Mouse (Mus musculus) lung, postnatal 10 days (tissue): ENCODE data around the gene Kcnq1.
A peak's percentile ranks its signal among the peaks of the same experiment; 100 is the strongest.

ENCODE experiments used
- DNase-seq: peaks from one replicate; pipeline ENCODE4 v3.0.0; 2021

Kcnq1 gene

DNA sequence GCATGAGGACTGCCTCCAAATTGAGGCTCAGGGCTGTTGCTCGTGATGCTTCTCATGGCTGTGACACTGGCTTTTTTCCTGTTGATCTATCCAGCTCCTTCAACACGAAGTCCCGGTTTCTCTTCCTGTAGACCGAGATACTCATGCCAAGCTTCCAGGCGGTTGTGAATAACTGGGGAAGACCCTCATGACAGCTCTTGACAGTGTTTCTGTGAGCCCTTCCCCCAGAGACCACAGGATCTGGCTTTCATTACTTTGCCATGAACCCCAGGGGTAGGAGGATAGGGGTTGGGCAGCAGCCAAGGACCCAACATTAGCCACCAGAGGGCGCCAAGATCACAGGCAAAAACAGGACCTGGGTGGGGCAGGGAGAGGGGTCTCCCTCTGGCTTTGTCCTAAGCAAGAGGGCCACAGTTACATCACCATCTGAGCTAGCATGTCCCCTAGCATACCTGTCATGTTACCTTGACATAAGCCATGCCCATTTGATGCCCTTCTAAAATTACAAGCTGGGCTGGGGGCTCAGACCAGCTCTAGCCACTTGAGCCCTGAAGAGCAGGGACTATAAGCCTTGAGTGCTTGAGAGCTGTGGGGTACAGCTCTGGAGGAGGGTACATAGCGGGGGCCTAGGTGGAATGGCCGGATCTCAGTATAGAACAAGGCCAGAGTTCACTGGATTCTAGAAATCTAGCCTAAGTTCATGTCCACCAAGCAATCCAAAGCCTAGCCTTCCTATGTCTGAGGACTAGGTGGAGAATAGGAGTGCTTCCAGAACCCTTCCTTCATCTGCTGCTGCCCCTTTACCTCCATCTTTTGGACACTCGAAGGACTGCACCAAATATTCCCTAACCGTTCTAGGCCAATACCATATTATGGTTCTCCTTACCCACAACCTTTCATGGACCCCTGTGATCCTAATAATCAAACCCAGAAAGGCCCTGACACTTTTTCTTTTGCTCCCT is 11.3 kb upstream of the Kcnq1 start, which contains the start of gene Trpm5:
Gene Trpm5, minus strand, starts transcription at position 51 of the 962 bp plus-strand sequence.
- peak; percentile 85 for DNase-seq

DNA sequence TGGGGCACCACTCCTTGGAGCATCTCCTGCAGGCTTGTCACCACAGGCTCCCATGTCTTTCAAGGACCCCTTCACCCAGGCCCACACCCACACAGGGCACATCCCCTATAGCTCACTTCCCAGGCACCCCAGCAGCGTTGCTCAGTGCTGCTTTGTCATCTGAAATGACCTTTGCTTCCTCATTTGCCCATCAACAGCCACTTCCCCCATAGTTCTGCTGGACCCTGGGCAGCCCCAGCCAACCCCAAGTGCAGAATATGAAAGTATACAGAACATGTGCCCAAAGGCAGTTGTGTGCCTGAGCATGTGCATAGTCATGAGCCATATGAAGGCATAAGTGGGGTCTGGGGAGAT is 10.6 kb upstream of the Kcnq1 start:
- DNase-seq, result no peak

DNA sequence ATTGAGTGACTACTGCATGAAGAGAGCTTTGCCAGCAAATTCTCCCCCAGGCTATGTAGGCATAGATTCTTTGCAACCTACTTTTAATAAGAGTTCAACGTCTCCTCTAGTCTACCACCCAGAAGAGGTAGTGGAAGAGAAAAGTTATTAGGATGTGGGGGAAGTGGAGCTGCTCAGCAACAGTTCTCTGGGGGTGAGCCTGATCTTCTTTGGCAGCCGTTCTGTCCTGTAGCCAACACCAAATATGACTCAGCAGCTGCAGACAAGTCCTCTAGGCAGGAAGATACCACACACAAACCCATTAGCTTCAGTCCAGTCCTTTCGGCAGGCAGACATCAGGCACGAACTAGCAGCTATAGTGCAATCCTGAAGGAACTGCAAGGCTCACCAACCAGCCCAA is 5.4 kb upstream of the Kcnq1 start:
- no peak for DNase-seq

DNA sequence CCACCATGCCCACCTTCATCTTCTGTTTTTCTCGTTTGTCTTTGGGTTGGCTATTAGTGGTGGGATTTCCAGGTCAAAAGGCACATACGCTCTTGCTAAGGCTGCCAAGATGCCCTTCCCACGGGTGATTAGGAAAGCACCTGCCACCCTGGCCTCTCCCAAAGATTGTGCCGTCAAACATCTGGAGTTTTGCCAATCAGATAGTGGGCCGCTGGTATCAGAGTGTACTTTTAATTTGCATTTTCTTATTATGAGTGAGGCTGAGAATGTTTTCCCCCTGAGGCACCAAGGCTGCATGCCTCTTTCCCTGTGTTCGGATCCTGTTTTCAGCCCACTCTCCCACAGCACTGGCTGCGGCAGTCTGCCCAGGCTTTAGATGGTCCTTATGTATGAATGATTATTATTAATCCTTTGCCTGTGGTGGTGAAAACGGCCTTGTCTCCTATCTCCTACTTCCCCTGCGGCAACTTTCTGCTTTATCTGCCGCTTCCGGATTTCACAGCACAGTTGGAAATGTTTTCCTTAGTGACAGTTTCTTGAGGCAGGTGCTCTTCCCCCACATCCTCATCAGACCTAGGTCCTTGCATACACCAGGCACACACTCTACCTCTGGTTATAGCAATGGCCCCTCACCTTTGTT is 784 bp upstream of the Kcnq1 start:
- DNase-seq, result peak; percentile 50

DNA sequence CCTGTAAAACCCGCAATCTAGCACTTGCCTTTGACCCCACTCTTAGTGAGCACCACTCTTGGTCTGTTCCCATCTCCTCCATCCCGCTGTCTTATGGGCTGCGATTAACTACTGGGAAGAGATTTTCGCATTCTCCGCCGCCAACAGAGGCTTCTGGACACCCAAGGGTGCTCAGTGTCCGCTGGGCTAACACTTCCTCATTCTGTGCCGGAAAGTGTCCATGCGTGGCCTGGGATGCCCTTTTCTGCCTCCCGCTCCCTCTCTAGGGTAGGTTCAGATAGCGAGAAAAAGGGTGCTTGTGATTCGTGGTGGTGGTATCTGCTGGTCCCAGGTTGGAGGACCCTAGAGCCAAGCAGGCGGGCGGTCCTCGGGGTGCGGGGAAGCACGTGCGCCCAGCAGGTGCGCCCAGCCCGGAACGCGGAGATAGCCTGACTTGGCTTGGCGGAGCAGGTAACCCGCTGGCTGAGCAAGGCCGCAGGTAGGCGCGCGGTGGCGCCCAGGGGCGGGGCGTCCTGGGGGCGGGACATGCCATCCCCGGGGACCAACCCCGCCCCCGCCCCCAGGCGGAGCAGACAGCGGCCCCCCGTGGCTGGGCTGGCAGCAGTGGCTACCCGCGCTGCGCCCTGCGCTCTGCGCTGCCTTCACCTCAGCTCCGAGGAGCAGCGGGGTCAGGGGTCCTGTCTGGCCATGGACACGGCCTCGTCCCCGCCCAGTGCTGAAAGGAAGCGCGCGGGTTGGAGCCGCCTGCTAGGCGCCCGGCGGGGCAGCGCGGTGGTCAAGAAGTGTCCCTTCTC is 707 bp downstream of the Kcnq1 start:
- DNase-seq, result peak; percentile 77

DNA sequence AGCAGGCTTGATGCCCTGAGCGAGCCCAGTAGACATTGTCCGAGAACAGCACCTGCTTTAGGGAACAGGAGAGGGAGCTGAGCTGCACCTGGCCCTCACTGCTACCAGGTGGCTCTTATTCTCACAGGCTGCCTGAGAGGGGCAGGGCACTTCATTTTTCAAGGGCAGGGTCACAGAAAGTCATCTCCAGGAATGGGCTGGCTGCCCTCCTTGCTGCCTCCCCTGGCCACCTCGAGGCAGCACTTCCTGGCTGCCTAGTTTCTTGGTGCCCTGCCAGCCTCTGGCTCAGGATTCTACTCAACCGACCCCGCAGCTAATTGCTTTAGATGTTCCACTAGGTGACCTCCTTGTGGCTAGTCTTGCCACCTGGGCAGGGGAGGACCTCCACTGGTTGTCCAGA is 2.0 kb downstream of the Kcnq1 start:
- DNase-seq, result peak; percentile 77

DNA sequence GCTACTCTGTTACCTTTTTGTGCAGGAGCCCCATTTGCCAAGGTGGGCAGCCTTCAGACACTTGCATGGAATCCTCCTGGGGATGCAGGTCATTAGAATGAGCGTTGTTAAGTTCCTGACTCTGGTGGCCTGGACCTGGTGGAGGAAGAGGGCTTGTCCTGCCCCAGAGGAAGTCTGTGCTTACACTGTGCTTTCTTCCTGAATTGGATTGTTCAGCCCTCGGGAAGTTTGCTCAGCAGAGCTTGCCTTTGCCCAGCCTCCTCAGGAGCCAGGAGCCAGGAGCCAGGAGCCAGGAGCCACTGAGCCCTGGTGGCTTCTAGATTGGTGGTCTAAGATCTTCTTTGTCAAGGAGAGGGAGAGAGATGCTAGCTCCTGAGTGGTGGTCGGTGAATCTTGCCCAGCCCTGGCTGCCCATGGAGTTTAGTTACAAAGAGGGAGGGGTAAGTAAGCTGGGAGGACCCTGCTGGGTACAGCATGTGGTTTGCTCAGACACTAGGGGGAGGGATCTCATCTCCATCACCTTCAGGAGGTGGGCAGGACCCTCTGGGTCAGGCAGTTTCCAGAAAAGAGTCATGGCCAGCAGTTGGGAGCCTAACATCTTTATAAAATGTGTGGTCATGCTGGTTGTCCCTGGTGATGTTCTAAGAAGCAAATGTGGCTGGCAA is 3.0 kb downstream of the Kcnq1 start:
- DNase-seq, result peak; percentile 62

DNA sequence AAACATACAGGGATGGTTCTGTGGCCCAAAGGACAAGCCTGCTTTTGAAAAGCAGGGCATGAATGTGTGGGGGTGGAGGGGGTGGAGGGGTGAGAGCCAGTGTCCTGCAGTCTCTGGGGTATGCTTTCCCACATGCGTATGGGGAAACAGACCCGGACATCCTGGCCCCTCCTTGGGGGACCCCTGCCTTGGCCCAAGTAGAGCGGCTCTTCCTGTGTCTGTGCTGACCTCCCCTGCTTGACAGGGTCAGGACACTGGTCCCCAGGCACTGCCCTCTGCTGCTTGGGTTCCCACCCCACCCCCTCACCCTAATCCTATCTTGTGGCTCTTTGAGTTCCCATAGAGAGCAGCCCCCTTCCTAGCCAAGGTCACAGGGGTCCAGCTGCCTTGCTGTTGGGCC is 3.5 kb downstream of the Kcnq1 start:
- DNase-seq, result no peak

DNA sequence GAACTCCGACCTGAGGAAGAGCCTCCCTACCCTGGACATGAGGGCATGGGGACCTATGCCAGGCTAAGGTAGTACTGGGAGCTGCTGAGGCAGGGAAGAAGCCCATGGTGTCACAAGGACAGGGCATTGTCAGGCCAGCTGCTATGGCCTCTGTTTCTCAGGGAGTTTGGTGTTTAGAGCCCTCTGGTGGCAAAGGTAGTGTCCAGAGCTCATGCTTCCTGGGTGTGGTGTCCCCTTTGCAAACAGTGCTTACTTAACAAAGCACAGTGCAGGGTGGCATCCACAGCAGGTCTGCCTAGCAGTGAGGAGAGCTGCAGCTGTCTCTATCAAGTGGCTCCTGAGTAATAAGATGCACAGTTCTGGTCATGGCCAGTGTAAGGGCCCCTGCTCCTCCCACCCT is 4.6 kb downstream of the Kcnq1 start:
- DNase-seq, result peak; percentile 55

DNA sequence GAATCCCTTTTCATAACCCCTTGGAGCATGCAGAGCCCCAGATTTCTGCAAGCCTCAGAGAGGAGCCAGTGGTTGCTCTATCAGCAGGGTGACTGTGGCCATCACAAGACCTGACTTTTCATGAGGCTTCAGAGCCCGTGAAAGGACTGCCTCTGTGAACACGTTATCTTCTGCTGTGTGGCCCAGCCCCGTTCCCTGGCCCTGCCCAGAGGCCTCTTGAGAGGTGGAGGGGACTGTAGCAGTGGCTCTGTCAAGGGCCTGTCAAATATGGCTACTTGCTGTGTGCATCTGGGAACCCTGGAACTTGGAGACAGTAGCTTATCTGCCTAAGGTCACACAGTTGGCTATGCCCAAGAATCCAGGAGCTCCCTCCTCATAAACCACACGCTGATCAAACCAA is 5.6 kb downstream of the Kcnq1 start:
- DNase-seq, result no peak

DNA sequence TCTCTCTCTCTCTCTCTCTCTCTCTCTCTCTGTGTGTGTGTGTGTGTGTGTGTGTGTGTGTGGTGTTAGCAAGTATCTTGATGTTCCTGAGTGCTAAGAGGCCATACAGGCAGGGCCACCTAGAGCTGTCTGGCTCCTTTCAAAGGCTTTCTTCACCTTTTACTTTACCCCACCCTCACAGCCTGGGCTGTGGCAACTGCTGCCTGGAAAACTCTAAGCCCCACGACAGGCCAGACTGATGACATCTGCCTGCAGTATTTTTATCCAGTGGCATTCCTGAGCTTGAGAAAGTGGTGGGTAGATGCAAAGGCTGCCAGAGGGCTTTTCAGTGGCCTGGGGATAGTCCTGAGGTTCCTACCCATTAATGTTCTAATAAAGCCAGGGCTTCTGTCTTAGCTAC is 6.2 kb downstream of the Kcnq1 start:
- no peak for DNase-seq

DNA sequence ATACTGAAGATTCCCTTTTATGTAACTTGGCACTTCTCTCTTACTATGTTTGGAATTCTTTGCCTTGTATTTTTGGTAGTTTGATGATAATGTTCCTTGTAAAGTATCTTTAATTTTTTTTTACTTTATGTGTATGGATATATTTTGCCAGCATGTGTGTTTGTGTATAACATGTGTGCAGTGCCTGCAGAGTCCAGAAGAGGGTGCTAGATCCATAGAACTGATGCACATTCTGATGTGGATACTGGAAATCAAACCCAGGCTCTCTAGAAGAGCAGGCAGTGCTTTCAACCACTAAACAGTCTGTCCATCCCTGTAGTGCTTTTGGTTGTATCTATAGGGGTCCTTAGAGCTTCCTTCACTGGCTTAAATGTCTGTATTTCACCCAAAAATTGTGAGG is 8.6 kb downstream of the Kcnq1 start:
- no peak for DNase-seq

DNA sequence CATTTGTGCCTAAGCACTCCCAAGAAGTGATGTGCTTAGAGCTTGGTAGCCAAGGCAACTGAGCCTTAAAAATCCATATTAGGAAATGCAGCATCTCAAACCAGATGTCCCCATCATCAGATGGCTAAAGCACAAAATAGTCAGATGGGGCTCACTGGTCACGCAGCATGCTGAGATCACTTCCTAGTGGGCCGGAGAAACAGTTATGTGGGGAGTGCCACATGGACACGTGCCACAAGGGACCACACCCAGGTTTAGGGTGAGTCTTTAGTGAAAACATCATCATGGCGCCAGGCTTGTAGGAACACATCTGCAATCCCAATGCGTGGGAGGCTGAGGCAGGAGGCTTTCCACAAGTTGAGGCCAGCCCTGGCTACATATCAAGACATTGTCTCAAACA is 10.4 kb downstream of the Kcnq1 start:
- no peak for DNase-seq

DNA sequence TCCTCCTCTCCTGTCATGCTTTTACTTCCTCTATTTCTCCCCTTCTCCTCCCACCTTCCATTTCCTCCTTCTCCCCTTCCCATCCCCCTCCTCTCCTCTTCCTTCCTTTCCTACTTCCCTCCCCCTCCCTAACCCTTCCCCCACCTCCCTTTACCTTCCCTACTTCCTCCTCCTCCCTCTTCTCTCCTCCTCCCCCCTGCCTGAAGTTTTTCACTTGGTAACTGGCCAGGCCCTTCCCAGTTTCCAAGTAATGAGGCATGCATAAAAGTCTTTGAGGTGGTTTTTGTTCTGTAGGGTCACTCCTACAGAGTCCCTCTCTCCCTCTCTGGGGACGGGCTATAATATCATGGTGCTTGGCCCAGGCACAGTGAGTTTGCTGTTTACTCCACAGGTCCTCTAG is 13.2 kb downstream of the Kcnq1 start:
- DNase-seq, result peak; percentile 49

DNA sequence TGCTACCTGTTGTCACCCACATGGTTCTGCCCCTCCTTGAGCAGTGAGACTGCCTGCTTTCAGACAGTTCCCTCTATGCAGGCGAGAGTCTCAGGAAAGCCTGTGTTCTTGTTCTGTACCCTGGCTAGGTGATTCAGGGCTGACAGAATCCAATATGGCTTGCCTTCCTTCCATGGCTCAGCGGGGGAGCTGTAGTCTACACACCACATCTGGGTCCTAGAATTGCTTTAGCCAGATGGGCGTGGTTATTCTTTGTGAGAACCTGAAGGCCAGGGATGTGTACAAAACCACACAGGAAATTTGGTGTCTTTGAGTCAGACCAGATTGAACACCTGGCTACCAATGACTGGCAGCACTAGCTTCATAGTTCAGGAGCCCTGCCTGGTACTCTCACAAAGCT is 13.7 kb downstream of the Kcnq1 start:
- DNase-seq, result no peak

DNA sequence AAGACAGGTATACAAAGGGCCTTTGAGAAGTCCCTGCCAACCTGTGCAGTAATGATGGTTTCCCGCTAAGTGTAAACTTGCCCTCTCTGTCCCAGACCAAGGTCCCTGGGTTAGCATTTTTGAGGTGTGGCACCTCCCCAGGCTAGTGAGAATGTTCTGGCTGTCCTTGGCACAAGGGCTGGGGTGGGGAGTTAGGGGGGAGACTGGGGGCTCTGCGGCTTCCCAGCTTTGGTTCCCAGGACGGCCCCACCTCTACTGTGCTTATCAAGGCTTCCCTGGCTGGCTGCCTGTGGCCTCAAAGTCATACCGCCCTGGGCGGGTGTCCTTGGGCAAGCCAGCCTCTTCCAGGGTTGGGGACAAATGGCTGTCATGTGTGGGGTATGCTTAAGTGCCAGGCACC is 16.0 kb downstream of the Kcnq1 start:
- DNase-seq, result peak; percentile 29

DNA sequence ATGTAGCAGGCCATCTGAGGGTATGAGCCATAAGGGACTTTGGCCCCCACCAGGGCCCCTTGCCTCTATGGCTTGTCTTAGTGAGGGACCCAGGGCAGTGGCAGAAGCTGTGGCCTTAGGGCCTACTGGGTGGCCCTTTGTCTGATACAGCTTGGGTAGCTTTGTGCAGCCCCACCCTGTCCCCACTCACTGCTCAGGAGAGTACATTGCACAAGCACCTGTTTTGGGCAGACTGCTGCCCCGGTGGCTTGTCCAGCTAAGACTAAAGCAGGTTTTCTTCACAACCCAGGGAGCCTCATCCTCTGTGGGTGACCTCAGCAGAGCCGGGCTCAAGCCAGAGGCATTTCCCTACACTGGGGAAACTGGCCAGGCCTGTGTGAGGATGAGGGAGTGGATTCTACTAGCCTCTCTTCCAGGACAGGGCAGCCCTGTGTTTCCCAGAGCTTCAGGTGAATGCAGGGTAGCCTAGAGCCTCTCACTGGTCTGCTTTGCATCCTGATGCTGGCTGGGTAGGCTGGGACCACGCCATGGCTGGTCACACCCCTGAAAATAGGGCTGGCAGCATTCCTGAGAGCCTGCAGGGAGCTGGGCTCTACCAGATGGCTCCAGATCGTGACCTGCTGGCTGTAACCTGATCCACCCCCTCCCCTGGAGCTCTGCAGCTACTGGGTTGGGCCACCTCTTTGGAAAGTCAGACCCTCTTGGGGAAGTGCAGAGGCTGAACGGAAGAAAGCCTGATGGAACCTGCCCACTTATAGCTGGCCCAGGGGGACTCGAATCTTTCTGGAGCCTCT is 17.9 kb downstream of the Kcnq1 start:
- DNase-seq, result peak; percentile 56

DNA sequence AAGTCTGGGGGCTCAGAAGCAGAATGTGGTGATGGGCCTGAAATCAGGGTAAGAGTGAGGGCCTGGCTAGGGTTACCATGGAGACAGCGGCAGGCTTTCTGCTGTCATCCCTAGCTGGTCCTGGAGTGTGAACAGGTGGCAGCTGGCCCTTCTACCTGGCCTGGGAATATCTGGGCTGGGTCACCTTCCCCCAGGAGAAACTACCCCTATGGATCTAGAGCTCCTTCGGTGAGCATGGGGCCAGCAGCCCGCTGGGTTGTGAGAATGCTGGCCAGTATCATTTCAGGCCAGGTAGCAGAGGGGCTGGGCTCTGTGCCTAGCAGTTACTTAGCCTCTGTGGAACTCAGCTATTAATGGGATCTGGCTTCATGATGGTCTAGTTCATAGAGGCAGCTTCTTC is 18.7 kb downstream of the Kcnq1 start:
- no peak for DNase-seq

DNA sequence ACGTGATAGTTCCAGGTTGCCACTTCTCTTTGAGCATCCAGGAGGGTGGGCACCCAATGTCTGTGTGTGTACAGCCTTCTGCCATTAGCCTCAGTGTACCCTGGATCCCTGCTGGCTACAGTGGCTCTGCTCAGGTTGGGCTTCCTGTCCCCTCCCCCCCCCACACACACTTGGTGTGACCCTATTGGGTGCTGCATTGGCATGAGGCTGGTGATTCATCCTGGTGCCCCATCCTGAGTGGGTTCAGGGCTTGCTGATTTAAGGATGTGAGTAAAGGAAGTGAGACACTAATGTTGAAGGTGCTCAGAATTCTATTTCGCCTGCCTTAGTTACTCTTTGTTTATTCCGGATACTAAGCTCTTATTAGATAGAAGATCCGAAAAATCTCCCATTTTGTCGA is 26.7 kb downstream of the Kcnq1 start:
- no peak for DNase-seq

DNA sequence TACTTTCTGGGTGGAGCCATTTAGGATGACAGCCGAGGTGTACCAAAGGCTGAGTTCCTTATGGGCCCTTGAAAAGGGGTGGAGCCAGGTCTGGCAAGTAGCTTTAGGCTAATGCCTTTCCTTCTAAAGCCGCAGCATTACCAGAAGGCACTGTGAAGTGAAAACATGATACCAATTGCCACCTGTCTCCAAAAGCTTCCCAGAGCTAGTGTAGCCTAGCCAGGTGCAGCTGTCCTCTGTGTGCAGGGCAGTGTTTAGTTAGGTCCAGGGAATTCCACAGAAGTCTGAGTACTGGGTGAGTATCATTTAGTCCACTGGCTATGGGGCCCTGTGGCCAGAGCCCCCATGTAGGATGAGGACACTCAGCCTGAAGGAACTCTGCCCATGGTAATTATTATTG is 30.0 kb downstream of the Kcnq1 start:
- no peak for DNase-seq

DNA sequence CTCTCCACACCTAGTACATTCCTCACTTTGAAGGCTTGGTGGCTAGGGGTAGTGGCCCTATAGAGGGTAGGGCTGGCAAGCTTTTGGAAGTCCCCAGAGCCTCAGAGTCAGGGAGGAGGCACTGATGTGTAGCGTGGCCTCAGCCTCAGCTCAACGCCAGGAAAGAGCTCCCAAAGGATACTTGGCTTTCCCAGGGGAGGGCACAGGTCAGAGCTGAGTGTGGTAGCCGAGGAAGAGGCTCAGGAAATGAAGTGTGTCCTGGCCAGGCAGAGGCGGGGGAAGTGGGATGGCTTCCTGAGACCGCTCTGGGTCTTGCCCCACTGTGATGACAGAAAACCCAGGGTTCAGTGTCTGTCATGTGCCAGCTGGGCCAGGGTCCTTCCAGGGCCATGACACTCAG is 30.4 kb downstream of the Kcnq1 start:
- peak; percentile 45 for DNase-seq

DNA sequence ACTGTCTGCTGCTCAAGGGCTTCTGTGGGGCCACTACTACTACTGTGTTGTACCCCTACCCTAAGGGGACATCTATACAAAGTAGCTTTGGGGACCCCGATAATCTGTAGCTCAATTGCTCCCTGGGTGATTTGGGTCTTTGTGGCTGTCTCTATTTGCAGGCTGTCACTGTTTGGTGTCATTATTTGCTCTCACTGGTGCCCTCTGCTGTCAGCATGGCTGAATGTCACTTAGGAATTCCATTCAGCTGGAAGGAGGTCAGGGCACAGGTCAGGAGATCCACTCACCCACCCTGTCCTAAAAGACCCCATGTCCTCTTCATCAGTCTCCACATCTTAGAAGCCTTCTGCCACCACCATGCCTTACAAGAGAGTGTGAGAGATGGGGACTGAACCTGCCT is 32.6 kb downstream of the Kcnq1 start:
- DNase-seq, result peak; percentile 80
